Mouse (Mus musculus): ENCODE results near the gene Slc17a7. TPM values are rescaled to one million over a fixed set of nuclear protein-coding genes. Genes with fewer than 3 reads are reported as not detected.

The Slc17a7 gene
- polyA plus RNA-seq, 1 experiment from 2014 or later = 0.74 TPM

- no peak for ATAC-seq (replicated peaks; ENCODE audit: low FRiP score)
- H3K9ac ChIP-seq (ENCODE audit: low read depth, low read length) = peak overlapping the region; percentile 85
- H3K27me3 ChIP-seq (replicated peaks; ENCODE audit: control insufficient read depth, insufficient read depth, low read length) = no peaks in the 10 kb centered on the region
- peaks cover 36% of the 10 kb centered on the region for H3K4me1 ChIP-seq (replicated peaks; ENCODE audit: control insufficient read depth, insufficient read depth, low read length)
- peak overlapping the region; percentile 67 for H3K4me2 ChIP-seq
- peak overlapping the region; percentile 99 for H3K4me3 ChIP-seq (ENCODE audit: low read depth, low read length)
- H3K9me3 ChIP-seq (ENCODE audit: control insufficient read depth, low read length) = no peaks in the 10 kb centered on the region
- under 1% methylated on average over 17 of the region's 17 CpGs for WGBS
- peaks cover 25% of the 10 kb centered on the region for H3K36me3 ChIP-seq (ENCODE audit: control insufficient read depth, insufficient read depth, low read length)
- no peak for DNase-seq (ENCODE audit: low spot score)
- H3K27ac ChIP-seq (ENCODE audit: low read depth, low read length) = peak overlapping the region; percentile 100
These were observed 34.4 kb upstream of the Slc17a7 start for GRCm38 (mm10) chr7:45129318-45129717.

DNA sequence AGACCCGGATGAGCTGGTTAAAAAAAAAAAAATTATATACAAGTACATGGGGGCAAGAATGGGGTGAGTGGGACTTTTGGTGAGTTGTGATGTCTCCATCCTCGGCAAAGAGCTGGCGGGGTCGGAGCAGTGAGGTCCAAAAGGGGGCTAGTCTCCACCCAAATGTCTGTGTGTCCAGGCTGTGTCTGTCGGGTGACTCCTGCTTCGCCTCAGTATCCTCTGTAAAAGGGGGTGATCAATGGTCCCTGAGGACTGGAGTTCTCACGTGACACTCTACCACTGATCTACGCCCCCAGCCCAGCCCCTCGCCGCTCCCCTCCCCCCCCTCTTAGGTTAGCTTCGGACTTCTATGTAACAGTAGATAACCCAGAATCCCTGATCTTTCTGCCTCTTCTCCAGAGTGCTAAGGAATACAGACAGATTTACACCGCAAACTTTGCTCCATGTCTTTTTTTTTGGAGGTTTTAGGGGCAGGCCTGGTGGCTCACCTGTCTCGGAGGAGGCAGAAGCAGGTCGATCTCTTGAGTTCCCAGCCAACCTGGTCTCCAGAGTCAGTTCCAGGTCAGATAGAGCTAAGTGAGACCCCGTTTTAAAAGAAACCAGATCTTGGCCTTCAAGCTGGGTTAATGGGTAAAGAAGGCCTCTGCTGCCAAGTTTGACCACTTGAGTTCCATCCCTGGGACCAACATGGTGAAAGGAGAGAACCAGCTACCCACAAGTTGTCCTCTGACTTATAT is 33.8 kb upstream of the Slc17a7 start:
- Histone ChIP-seq H3K27ac (ENCODE audit: low read depth, low read length) (peak overlapping the region; percentile 100), H3K27me3 (replicated peaks; ENCODE audit: control insufficient read depth, insufficient read depth, low read length) (no peaks in the 10 kb centered on the region), H3K36me3 (ENCODE audit: control insufficient read depth, insufficient read depth, low read length) (peaks cover 25% of the 10 kb centered on the region), H3K9me3 (ENCODE audit: control insufficient read depth, low read length) (no peaks in the 10 kb centered on the region), H3K4me1 (replicated peaks; ENCODE audit: control insufficient read depth, insufficient read depth, low read length) (peaks cover 38% of the 10 kb centered on the region), H3K4me3 (ENCODE audit: low read depth, low read length) (peak overlapping the region; percentile 99), H3K4me2 (peak overlapping the region; percentile 67), H3K9ac (ENCODE audit: low read depth, low read length) (peak overlapping the region; percentile 85)
- WGBS = 38% methylated on average over 15 of the region's 15 CpGs
- no peak for DNase-seq (ENCODE audit: low spot score)
- ATAC-seq (replicated peaks; ENCODE audit: low FRiP score) = no peak

- no peaks in the 10 kb centered on the region for H3K9me3 ChIP-seq (ENCODE audit: control insufficient read depth, low read length)
- DNase-seq (ENCODE audit: low spot score) = no peak
- no peaks in the 10 kb centered on the region for H3K27me3 ChIP-seq (replicated peaks; ENCODE audit: control insufficient read depth, insufficient read depth, low read length)
- ATAC-seq (replicated peaks; ENCODE audit: low FRiP score) = no peak
- H3K4me3 ChIP-seq (ENCODE audit: low read depth, low read length) = no peak overlapping the region
- no peak overlapping the region for H3K27ac ChIP-seq (ENCODE audit: low read depth, low read length)
- peaks cover 35% of the 10 kb centered on the region for H3K4me1 ChIP-seq (replicated peaks; ENCODE audit: control insufficient read depth, insufficient read depth, low read length)
- peaks cover 8% of the 10 kb centered on the region for H3K36me3 ChIP-seq (ENCODE audit: control insufficient read depth, insufficient read depth, low read length)
- H3K9ac ChIP-seq (ENCODE audit: low read depth, low read length) = peak overlapping the region; percentile 22; the same call in 1 of the 2 replicates
- no peak overlapping the region; the same call in 1 of the 2 replicates for H3K4me2 ChIP-seq
- WGBS = 74% methylated on average over 11 of the region's 11 CpGs
These were observed 31.9 kb upstream of the Slc17a7 start for GRCm38 (mm10) chr7:45131850-45132249.

- H3K27me3 ChIP-seq (replicated peaks; ENCODE audit: control insufficient read depth, insufficient read depth, low read length) = no peaks in the 10 kb centered on the region
- ATAC-seq (replicated peaks; ENCODE audit: low FRiP score) (no peak), DNase-seq (ENCODE audit: low spot score) (no peak)
- 77% methylated on average over 8 of the region's 8 CpGs for WGBS
- no peaks in the 10 kb centered on the region for H3K9me3 ChIP-seq (ENCODE audit: control insufficient read depth, low read length)
- no peak overlapping the region for H3K4me2 ChIP-seq
- no peak overlapping the region for H3K27ac ChIP-seq (ENCODE audit: low read depth, low read length)
- H3K36me3 ChIP-seq (ENCODE audit: control insufficient read depth, insufficient read depth, low read length) = no peaks in the 10 kb centered on the region
- peaks cover 41% of the 10 kb centered on the region for H3K4me1 ChIP-seq (replicated peaks; ENCODE audit: control insufficient read depth, insufficient read depth, low read length)
- H3K9ac ChIP-seq (ENCODE audit: low read depth, low read length) = peak overlapping the region; percentile 15; the same call in 1 of the 2 replicates
- no peak overlapping the region for H3K4me3 ChIP-seq (ENCODE audit: low read depth, low read length)
These were observed 30.1 kb upstream of the Slc17a7 start for GRCm38 (mm10) chr7:45133446-45134159.

GRCm38 (mm10) chr7:45134544-45135026 is 29.2 kb upstream of the Slc17a7 start:
- no peaks in the 10 kb centered on the region for H3K9me3 ChIP-seq (ENCODE audit: control insufficient read depth, low read length)
- H3K36me3 ChIP-seq (ENCODE audit: control insufficient read depth, insufficient read depth, low read length) = no peaks in the 10 kb centered on the region
- H3K27me3 ChIP-seq (replicated peaks; ENCODE audit: control insufficient read depth, insufficient read depth, low read length) = no peaks in the 10 kb centered on the region
- H3K4me2 ChIP-seq = peak overlapping the region; percentile 86
- 5% methylated on average over 12 of the region's 12 CpGs for WGBS
- H3K4me3 ChIP-seq (ENCODE audit: low read depth, low read length) = peak overlapping the region; percentile 69
- ATAC-seq (replicated peaks; ENCODE audit: low FRiP score) (peak; percentile 53), DNase-seq (ENCODE audit: low spot score) (no peak)
- H3K4me1 ChIP-seq (replicated peaks; ENCODE audit: control insufficient read depth, insufficient read depth, low read length) = peaks cover 44% of the 10 kb centered on the region
- H3K9ac ChIP-seq (ENCODE audit: low read depth, low read length) = peak overlapping the region; percentile 74
- H3K27ac ChIP-seq (ENCODE audit: low read depth, low read length) = peak overlapping the region; percentile 89

DNA sequence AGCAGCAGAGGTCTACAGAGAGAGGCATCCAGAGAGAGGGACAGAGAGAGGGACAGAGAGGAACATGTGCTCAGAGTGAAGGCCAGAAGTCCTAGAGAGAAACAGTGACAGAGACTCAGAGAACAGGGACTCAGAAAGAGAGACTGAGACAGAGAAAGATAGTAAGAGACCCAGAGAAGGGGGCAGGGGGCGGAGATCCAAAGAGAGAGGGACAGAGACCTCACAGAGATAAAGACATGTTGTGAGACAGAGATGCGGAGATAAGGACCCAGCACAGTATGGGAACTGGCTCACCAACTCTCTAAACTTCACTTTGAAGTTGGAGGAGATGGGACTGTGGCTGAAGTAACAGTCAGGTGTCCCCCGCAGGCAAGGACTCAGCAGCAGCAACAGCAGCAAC is 28.4 kb upstream of the Slc17a7 start:
- Histone ChIP-seq H3K4me2 (peak overlapping the region; percentile 86), H3K4me3 (ENCODE audit: low read depth, low read length) (peak overlapping the region; percentile 69), H3K27ac (ENCODE audit: low read depth, low read length) (peak overlapping the region; percentile 89), H3K9me3 (ENCODE audit: control insufficient read depth, low read length) (no peaks in the 10 kb centered on the region), H3K36me3 (ENCODE audit: control insufficient read depth, insufficient read depth, low read length) (no peaks in the 10 kb centered on the region), H3K4me1 (replicated peaks; ENCODE audit: control insufficient read depth, insufficient read depth, low read length) (peaks cover 36% of the 10 kb centered on the region), H3K27me3 (replicated peaks; ENCODE audit: control insufficient read depth, insufficient read depth, low read length) (no peaks in the 10 kb centered on the region), H3K9ac (ENCODE audit: low read depth, low read length) (peak overlapping the region; percentile 74)
- DNase-seq (ENCODE audit: low spot score) (no peak), ATAC-seq (replicated peaks; ENCODE audit: low FRiP score) (no peak; the same call in 1 of the 2 replicates)
- 36% methylated on average over 3 of the region's 3 CpGs for WGBS

DNA sequence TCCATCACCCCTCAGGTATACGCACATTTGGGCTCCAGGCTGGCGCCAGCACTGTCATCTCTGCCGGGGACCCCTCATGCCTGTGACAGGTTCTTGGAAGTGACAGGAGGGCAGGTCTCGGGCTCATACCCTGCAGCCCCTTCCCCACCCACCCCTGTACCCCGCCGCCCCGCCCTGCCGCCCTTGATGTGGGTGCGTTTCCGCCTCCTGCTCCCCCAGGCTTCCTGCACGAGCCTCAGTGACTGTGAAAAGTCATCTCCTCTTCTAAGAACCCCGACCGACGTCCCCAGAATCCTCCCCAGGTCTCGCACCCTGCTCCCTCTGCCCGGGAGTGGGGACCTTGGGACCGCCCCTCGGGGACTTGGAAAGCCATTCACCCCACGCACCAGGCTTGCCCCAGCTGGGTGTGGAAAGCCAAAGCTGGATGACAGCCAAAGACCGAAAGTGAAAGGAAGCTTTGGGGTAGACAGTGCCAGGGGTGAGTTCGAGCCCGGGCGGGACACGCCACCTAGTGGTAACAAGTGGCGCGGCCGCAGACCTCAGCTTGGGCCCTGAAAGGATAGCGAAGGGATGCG is 27.7 kb upstream of the Slc17a7 start, which contains the start of the genes Gm45713 and Flt3l:
Gm45713 (minus strand) TSS at position 239 of the 575 bp plus-strand sequence.
Flt3l (minus strand) TSS at position 440 of the 575 bp plus-strand sequence.
- DNase-seq (ENCODE audit: low spot score) = peak; percentile 88
- Histone ChIP-seq H3K9me3 (ENCODE audit: control insufficient read depth, low read length) (no peaks in the 10 kb centered on the region), H3K4me3 (ENCODE audit: low read depth, low read length) (peak within 1 kb of the TSS; percentile 69), H3K27me3 (replicated peaks; ENCODE audit: control insufficient read depth, insufficient read depth, low read length) (no peaks in the 10 kb centered on the region), H3K36me3 (ENCODE audit: control insufficient read depth, insufficient read depth, low read length) (no peaks in the 10 kb centered on the region), H3K27ac (ENCODE audit: low read depth, low read length) (peak within 1 kb of the TSS; percentile 89), H3K9ac (ENCODE audit: low read depth, low read length) (peak within 1 kb of the TSS; percentile 74), H3K4me2 (peak within 1 kb of the TSS; percentile 86), H3K4me1 (replicated peaks; ENCODE audit: control insufficient read depth, insufficient read depth, low read length) (peaks cover 36% of the 10 kb centered on the region)
- 1% methylated on average over 29 of the region's 29 CpGs for WGBS
- ATAC-seq (replicated peaks; ENCODE audit: low FRiP score) = peak; percentile 72

GRCm38 (mm10) chr7:45137171-45138006 is 26.4 kb upstream of the Slc17a7 start:
- DNase-seq (ENCODE audit: low spot score) = peak; percentile 69

More at GRCm38 (mm10) chr7:45137171-45138006, 26.4 kb upstream of the Slc17a7 start:
- peaks cover 4% of the 10 kb centered on the region; the same call in 1 of the 2 replicates for H3K36me3 ChIP-seq (ENCODE audit: control insufficient read depth, insufficient read depth, low read length)
- H3K4me1 ChIP-seq (replicated peaks; ENCODE audit: control insufficient read depth, insufficient read depth, low read length) = peaks cover 40% of the 10 kb centered on the region
- WGBS = 33% methylated on average over 12 of the region's 12 CpGs
- peak overlapping the region; percentile 17 for H3K9ac ChIP-seq (ENCODE audit: low read depth, low read length)
- peak; percentile 79 for ATAC-seq (replicated peaks; ENCODE audit: low FRiP score)
- H3K27me3 ChIP-seq (replicated peaks; ENCODE audit: control insufficient read depth, insufficient read depth, low read length) = no peaks in the 10 kb centered on the region
- H3K4me3 ChIP-seq (ENCODE audit: low read depth, low read length) = peak overlapping the region; percentile 69
- H3K9me3 ChIP-seq (ENCODE audit: control insufficient read depth, low read length) = no peaks in the 10 kb centered on the region
- peak overlapping the region; percentile 86 for H3K4me2 ChIP-seq
- peak overlapping the region; percentile 89 for H3K27ac ChIP-seq (ENCODE audit: low read depth, low read length)
